In the genomic region with DNA sequence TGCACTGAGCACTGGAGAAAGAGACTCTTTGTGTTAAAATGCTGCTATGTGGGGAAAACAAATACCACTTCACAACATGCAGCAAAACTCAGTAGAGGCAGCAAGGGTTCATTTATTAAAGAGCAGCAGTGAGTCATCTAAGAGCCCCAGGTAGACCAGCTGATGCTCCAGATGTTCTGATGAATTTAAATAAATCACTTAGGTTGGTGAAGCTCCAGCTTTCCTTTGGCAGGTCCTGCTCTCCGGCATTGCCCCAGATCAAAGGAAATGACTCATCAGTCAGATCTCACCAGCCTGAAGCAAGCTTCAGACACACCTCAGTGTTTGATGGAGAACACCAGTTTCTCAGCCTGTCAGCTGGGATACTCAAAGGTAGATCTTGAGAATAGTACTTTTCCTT, we compare ENCODE assay signal across 22 mouse cellular contexts. TPM values are rescaled to one million over a fixed set of nuclear protein-coding genes. Genes with fewer than 3 reads are reported as not detected.
DNase-seq lines count a peak whose midpoint lies in the region; ATAC-seq and TF ChIP-seq lines count a peak whose summit lies in the region.
"Had no signal": no experiment of that assay in that cellular context is flagged by ENCODE, and none has a peak within 500 bp of the region (broad histone marks: within the 10 kb centered on the region; RNA-seq: fewer than 3 reads in every experiment).

No protein-coding gene starts in this region.

- H3K4me1 ChIP-seq in embryonic facial prominence, embryonic 11.5 days (ENCODE audit: control insufficient read depth, insufficient read depth, low read length), result no peaks in the 10 kb centered on the region
- H3K4me1 ChIP-seq in embryonic facial prominence, embryonic 10.5 days, result peaks cover 4% of the 10 kb centered on the region
- H3K4me1 ChIP-seq in limb, embryonic 14.5 days (ENCODE audit: control insufficient read depth, insufficient read depth, low read length), result no peaks in the 10 kb centered on the region
- H3K4me1 ChIP-seq: forebrain, embryonic 12.5 days; hindbrain, embryonic 13.5 days had no signal

- no peak overlapping the region for H3K4me3 ChIP-seq in embryonic facial prominence, embryonic 11.5 days (ENCODE audit: low read depth, low read length)
- no peak overlapping the region for H3K4me3 ChIP-seq in embryonic facial prominence, embryonic 10.5 days
- H3K4me3 ChIP-seq in limb, embryonic 14.5 days (replicated peaks; ENCODE audit: low read length), result no peak overlapping the region
- H3K4me3 ChIP-seq: embryonic facial prominence, embryonic 12.5 days; forebrain, embryonic 12.5 days; hindbrain, embryonic 13.5 days had no signal

- H3K27ac ChIP-seq in embryonic facial prominence, embryonic 11.5 days (replicated peaks; ENCODE audit: low read depth, low read length), result no peak overlapping the region
- H3K27ac ChIP-seq in embryonic facial prominence, embryonic 10.5 days (replicated peaks), result no peak overlapping the region
- no peak overlapping the region for H3K27ac ChIP-seq in limb, embryonic 14.5 days (replicated peaks; ENCODE audit: low read depth, low read length)
- H3K27ac ChIP-seq: embryonic facial prominence, embryonic 12.5 days; forebrain, embryonic 12.5 days; hindbrain, embryonic 13.5 days; hindbrain, postnatal 0 days had no signal

- H3K4me2 ChIP-seq in embryonic facial prominence, embryonic 11.5 days (ENCODE audit: low read depth, low read length), result no peak overlapping the region
- H3K4me2 ChIP-seq in limb, embryonic 14.5 days (replicated peaks; ENCODE audit: low read depth, low read length, severe bottlenecking), result no peak overlapping the region
- H3K4me2 ChIP-seq: embryonic facial prominence, embryonic 12.5 days; forebrain, embryonic 12.5 days; hindbrain, embryonic 13.5 days had no signal

- 44% methylated on average over 1 of the region's 1 CpGs for WGBS in embryonic facial prominence, embryonic 11.5 days
- 32% methylated on average over 1 of the region's 1 CpGs for WGBS in embryonic facial prominence, embryonic 10.5 days
- 18% methylated on average over 1 of the region's 1 CpGs for WGBS in limb, embryonic 14.5 days

- H3K36me3 ChIP-seq in embryonic facial prominence, embryonic 11.5 days (replicated peaks; ENCODE audit: control insufficient read depth, insufficient read depth, low read depth, low read length), result no peaks in the 10 kb centered on the region
- no peaks in the 10 kb centered on the region for H3K36me3 ChIP-seq in embryonic facial prominence, embryonic 10.5 days (replicated peaks)
- H3K36me3 ChIP-seq in limb, embryonic 14.5 days (ENCODE audit: control insufficient read depth, insufficient read depth, low read length), result no peaks in the 10 kb centered on the region
- H3K36me3 ChIP-seq: embryonic facial prominence, embryonic 12.5 days; forebrain, embryonic 12.5 days; hindbrain, embryonic 13.5 days had no signal

- TF ChIP-seq POLR2A in limb, embryonic 14.5 days (IDR thresholded peaks at IDR 0.05; ENCODE audit: borderline replicate concordance, extremely low read depth, insufficient read depth, insufficient read length), result no peak

- H3K27me3 ChIP-seq in embryonic facial prominence, embryonic 11.5 days (ENCODE audit: control insufficient read depth, insufficient read depth, low read length), result no peaks in the 10 kb centered on the region
- no peaks in the 10 kb centered on the region for H3K27me3 ChIP-seq in embryonic facial prominence, embryonic 10.5 days (replicated peaks; ENCODE audit: low read depth, poor library complexity, severe bottlenecking)
- H3K27me3 ChIP-seq in limb, embryonic 14.5 days (ENCODE audit: control insufficient read depth, insufficient read depth, low read length), result no peaks in the 10 kb centered on the region
- H3K27me3 ChIP-seq: embryonic facial prominence, embryonic 12.5 days; forebrain, embryonic 12.5 days; hindbrain, embryonic 13.5 days had no signal

- peak; percentile 15 for DNase-seq in embryonic facial prominence, embryonic 11.5 days (ENCODE audit: low spot score)
- DNase-seq in embryonic facial prominence, embryonic 10.5 days (ENCODE audit: low spot score), result no peak
- DNase-seq in 3134 (ENCODE audit: extremely low read depth, insufficient read length, low spot score) (peak; percentile 34), NIH3T3 (ENCODE audit: low read depth) (peak; percentile 37), adipocyte (ENCODE audit: low spot score) (no peak)
- peak; percentile 37 for DNase-seq in limb, embryonic 14.5 days (ENCODE audit: low spot score)
- DNase-seq in lung, postnatal 4 days, result no peak
- DNase-seq in layer of hippocampus, postnatal 36 days, result no peak
- DNase-seq: adrenal gland, postnatal 14 days; cerebellum, adult 18-20 months; cerebellum, adult 9-11 months; cerebellum, postnatal 36 days; gastrocnemius, postnatal 14 days; heart, postnatal 10 days had no signal

- no peak overlapping the region for H3K9ac ChIP-seq in embryonic facial prominence, embryonic 11.5 days (replicated peaks; ENCODE audit: low read length)
- H3K9ac ChIP-seq in limb, embryonic 14.5 days (ENCODE audit: low read depth, low read length, severe bottlenecking), result no peak overlapping the region
- H3K9ac ChIP-seq: embryonic facial prominence, embryonic 12.5 days; forebrain, embryonic 12.5 days; hindbrain, embryonic 13.5 days had no signal

- H3K9me3 ChIP-seq in embryonic facial prominence, embryonic 11.5 days (replicated peaks; ENCODE audit: control insufficient read depth, low read length), result no peaks in the 10 kb centered on the region
- H3K9me3 ChIP-seq in embryonic facial prominence, embryonic 10.5 days, result no peaks in the 10 kb centered on the region
- no peaks in the 10 kb centered on the region for H3K9me3 ChIP-seq in limb, embryonic 14.5 days (ENCODE audit: control insufficient read depth, low read length)
- H3K9me3 ChIP-seq: embryonic facial prominence, embryonic 12.5 days; forebrain, embryonic 12.5 days; hindbrain, embryonic 13.5 days had no signal

- ATAC-seq in embryonic facial prominence, embryonic 11.5 days (replicated peaks; ENCODE audit: insufficient number of reproducible peaks, low FRiP score, low TSS enrichment, low read depth), result no peak
- no peak for ATAC-seq in limb, embryonic 14.5 days (ENCODE audit: low FRiP score, low read depth)
- ATAC-seq: forebrain, embryonic 16.5 days; hindbrain, postnatal 0 days had no signal

RNA-seq across cellular contexts. Expression of gene Rap2b, which starts 15.8 kb away (rescaled TPM):
- 12.8 and 14.6 TPM in 2 replicates for polyA plus RNA-seq in embryonic facial prominence, embryonic 11.5 days (2014; fragmentation: Nextera tagmentation; extraction: Ambion mirVana)
- polyA plus RNA-seq in embryonic facial prominence, embryonic 10.5 days (2016; fragmentation: Nextera tagmentation; extraction: Ambion mirVana), result 10.3 and 11.0 TPM in 2 replicates
- 8.2 and 8.7 TPM in 2 replicates for polyA plus RNA-seq in limb, embryonic 14.5 days (2012; rRNA removed)
- polyA plus RNA-seq in limb, embryonic 14.5 days (2014; fragmentation: Nextera tagmentation; extraction: Ambion mirVana), result 15.4 and 15.9 TPM in 2 replicates
- total RNA-seq in layer of hippocampus, postnatal 36 days (2021), result 10 to 100 TPM; 41.9 to 42.0 TPM

RNA-seq across cellular contexts. Expression of gene B430305J03Rik, which starts 20.1 kb away (rescaled TPM):
- polyA plus RNA-seq in embryonic facial prominence, embryonic 11.5 days (2014; fragmentation: Nextera tagmentation; extraction: Ambion mirVana), result not detected in 2 replicates
- polyA plus RNA-seq in embryonic facial prominence, embryonic 10.5 days (2016; fragmentation: Nextera tagmentation; extraction: Ambion mirVana), result not detected in 2 replicates
- polyA plus RNA-seq in limb, embryonic 14.5 days (2012; rRNA removed), result 0.34 and 0.35 TPM in 2 replicates
- polyA plus RNA-seq in limb, embryonic 14.5 days (2014; fragmentation: Nextera tagmentation; extraction: Ambion mirVana), result not detected in 2 replicates
- 1 to 10 TPM; 2.4 to 2.7 TPM for total RNA-seq in layer of hippocampus, postnatal 36 days (2021)
- total RNA-seq: adrenal gland, postnatal 14 days; gastrocnemius, adult 18-20 months had no signal
- polyA plus RNA-seq: embryonic facial prominence, embryonic 12.5 days; forebrain, embryonic 12.5 days; forebrain, embryonic 16.5 days; heart, embryonic 14.5 days; hindbrain, embryonic 13.5 days; hindbrain, postnatal 0 days; intestine, embryonic 14.5 days had no signal

Comparison
In these comparisons a context has a peak if more than half of its experiments do, and no peak if none do; other contexts are left out.
1. DNase-seq: peak in embryonic facial prominence, embryonic 11.5 days (single experiment), 3134 (single experiment), NIH3T3 (single experiment) and limb, embryonic 14.5 days (single experiment); none in embryonic facial prominence, embryonic 10.5 days (single experiment), adipocyte (single experiment), lung, postnatal 4 days (0 of 2) and layer of hippocampus, postnatal 36 days (0 of 2).